Mouse (Mus musculus): Measurements from ENCODE around the gene C4b. TPM values are rescaled to one million over a fixed set of nuclear protein-coding genes. Genes with fewer than 3 reads are reported as not detected.
"Not testable (repeated sequence)": the region's sequence is repeated elsewhere in the genome, so short reads cannot be mapped to it uniquely, and the experiment has no call there.

Gene C4b
- polyA plus RNA-seq, 1 experiment from 2014 or later: 0.25 TPM

DNA sequence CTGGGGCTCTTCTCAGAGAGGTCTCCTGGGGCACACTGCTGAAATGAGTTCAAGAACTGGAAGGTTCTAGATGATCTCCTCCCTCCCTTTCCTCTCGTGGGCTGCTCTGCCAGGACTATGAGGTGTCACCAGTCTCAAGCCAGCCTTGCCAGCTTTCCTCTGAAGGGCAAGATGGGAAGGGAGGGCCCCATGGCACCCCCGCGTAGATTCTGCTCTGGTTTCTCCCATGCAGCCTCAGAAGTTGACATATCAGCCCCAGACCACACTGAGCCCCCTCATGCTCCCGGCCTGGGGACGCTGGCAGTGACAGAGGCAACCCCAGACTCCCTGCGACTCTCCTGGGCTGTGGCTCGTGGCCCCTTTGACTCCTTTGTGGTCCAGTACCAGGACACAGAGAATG, 28.2 kb downstream of the C4b start:
- not testable (repeated sequence) for H3K9ac ChIP-seq (ENCODE audit: low read length); H3K4me1 ChIP-seq (ENCODE audit: control insufficient read depth, insufficient read depth, low read length); ATAC-seq (replicated peaks; ENCODE audit: extremely low read depth, insufficient read depth, low FRiP score); H3K4me3 ChIP-seq (ENCODE audit: low read length); H3K27ac ChIP-seq (ENCODE audit: low read length); H3K9me3 ChIP-seq (replicated peaks; ENCODE audit: control insufficient read depth, low read length); H3K36me3 ChIP-seq (ENCODE audit: control insufficient read depth, insufficient read depth); H3K4me2 ChIP-seq (ENCODE audit: low read depth, low read length); H3K27me3 ChIP-seq (ENCODE audit: control insufficient read depth, insufficient read depth, low read length)
- WGBS: 77% methylated on average over 6 of the region's 7 CpGs

DNA sequence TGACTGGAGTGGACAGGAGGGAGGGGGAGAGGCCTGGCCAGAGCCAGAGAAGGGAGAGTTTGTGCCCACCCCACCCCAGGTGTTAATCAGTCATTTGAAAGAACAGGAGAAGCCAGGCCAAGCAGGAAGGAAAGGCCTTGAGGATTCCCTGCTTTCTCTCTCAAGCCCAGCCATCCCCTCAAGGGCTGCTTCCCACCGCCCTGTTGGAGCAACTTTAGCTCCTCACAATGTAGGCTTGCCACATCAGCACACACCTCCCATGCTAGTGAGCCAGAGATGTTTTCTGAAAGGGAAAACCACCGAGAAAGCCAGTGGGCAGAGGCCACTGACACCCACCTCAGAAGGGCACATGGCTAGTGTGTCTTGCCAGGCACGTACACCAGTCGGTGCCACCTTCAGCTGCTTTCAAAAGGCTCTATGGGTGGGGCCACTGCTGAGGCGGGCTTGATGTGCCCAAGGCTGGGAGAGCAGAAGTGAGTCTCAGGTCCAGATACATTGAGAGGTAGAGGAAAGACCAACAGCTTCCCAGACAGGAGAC, 28.7 kb downstream of the C4b start:
- WGBS: 71% methylated on average over 5 of the region's 5 CpGs
- not testable (repeated sequence) for H3K4me2 ChIP-seq (ENCODE audit: low read depth, low read length); H3K27ac ChIP-seq (ENCODE audit: low read length); H3K36me3 ChIP-seq (ENCODE audit: control insufficient read depth, insufficient read depth); H3K9ac ChIP-seq (ENCODE audit: low read length); H3K4me3 ChIP-seq (ENCODE audit: low read length); H3K4me1 ChIP-seq (ENCODE audit: control insufficient read depth, insufficient read depth, low read length); H3K27me3 ChIP-seq (ENCODE audit: control insufficient read depth, insufficient read depth, low read length); H3K9me3 ChIP-seq (replicated peaks; ENCODE audit: control insufficient read depth, low read length); ATAC-seq (replicated peaks; ENCODE audit: extremely low read depth, insufficient read depth, low FRiP score)

DNA sequence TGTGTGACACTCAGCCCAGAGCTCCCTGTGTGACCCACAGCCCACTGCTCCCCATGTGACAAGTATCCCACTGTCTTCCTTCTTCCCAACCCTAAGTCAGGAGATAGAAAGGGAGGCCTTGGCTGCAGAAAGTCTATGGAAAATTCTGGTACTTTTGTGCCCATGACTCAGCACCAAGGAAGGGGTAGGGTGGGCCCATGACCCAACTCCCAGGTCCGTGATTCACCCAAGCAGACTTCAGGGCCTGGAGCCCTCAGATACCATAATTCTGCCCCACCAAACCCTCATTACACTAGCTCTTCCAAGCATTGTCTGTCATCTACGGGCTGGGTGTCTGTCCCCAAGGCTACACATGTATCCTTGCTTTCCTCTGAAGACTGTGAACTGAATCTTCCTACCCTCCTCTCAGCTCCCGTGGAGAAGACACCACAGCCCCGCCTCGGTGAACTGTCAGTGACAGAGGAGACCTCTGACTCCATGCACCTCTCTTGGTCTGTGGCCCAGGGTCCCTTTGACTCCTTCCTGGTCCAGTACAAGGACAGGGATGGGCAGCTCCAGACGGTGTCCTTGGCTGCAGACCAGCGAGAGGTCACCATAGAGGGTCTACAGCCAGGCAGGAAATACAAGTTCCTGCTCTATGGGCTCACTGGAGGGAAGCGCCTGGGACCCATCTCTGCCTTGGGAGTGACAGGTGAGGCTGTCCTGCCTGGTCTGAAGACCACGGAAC, 29.3 kb downstream of the C4b start:
- H3K4me3 ChIP-seq (ENCODE audit: low read length); H3K9me3 ChIP-seq (replicated peaks; ENCODE audit: control insufficient read depth, low read length); H3K4me1 ChIP-seq (ENCODE audit: control insufficient read depth, insufficient read depth, low read length); H3K4me2 ChIP-seq (ENCODE audit: low read depth, low read length); H3K27me3 ChIP-seq (ENCODE audit: control insufficient read depth, insufficient read depth, low read length); H3K27ac ChIP-seq (ENCODE audit: low read length); ATAC-seq (replicated peaks; ENCODE audit: extremely low read depth, insufficient read depth, low FRiP score); H3K36me3 ChIP-seq (ENCODE audit: control insufficient read depth, insufficient read depth); H3K9ac ChIP-seq (ENCODE audit: low read length): not testable (repeated sequence)
- 61% methylated on average over 9 of the region's 9 CpGs for WGBS

- H3K36me3 ChIP-seq (ENCODE audit: control insufficient read depth, insufficient read depth): no peaks in the 10 kb centered on the region
- H3K4me1 ChIP-seq (ENCODE audit: control insufficient read depth, insufficient read depth, low read length): no peaks in the 10 kb centered on the region
- WGBS: 38% methylated on average over 6 of the region's 6 CpGs
- no peaks in the 10 kb centered on the region for H3K9me3 ChIP-seq (replicated peaks; ENCODE audit: control insufficient read depth, low read length)
- no peaks in the 10 kb centered on the region for H3K27me3 ChIP-seq (ENCODE audit: control insufficient read depth, insufficient read depth, low read length)
- no peak overlapping the region for H3K4me2 ChIP-seq (ENCODE audit: low read depth, low read length)
- H3K27ac ChIP-seq (ENCODE audit: low read length): no peak overlapping the region
- H3K4me3 ChIP-seq (ENCODE audit: low read length): no peak overlapping the region
- H3K9ac ChIP-seq (ENCODE audit: low read length): no peak overlapping the region
- ATAC-seq (replicated peaks; ENCODE audit: extremely low read depth, insufficient read depth, low FRiP score): no peak
Observed at GRCm38 (mm10) chr17:34712951-34713350, 30.7 kb downstream of the C4b start.

DNA sequence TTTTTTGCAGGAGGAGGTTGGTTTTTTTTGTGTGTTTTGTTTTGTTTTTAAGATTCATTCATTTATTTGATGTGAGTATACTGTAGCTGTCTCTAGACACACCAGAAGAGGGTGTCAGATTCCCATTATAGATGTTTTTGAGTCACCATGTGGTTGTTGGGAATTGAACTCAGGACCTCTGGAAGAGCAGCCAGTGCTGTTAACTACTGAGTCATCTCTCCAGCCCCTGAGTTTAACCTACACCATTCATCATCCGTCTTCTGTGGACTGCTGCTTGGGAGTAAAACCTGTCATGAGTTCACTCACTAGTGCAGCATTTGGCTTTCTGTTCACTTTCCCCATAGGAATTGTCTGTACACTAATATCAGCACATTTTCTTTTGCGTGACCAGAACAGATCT, 37.2 kb downstream of the C4b start:
- not testable (repeated sequence) for H3K36me3 ChIP-seq (ENCODE audit: control insufficient read depth, insufficient read depth); H3K4me2 ChIP-seq (ENCODE audit: low read depth, low read length); H3K9me3 ChIP-seq (replicated peaks; ENCODE audit: control insufficient read depth, low read length); H3K4me3 ChIP-seq (ENCODE audit: low read length); H3K27me3 ChIP-seq (ENCODE audit: control insufficient read depth, insufficient read depth, low read length); ATAC-seq (replicated peaks; ENCODE audit: extremely low read depth, insufficient read depth, low FRiP score); H3K27ac ChIP-seq (ENCODE audit: low read length); H3K9ac ChIP-seq (ENCODE audit: low read length); H3K4me1 ChIP-seq (ENCODE audit: control insufficient read depth, insufficient read depth, low read length)
- WGBS: 64% methylated on average over 2 of the region's 2 CpGs

DNA sequence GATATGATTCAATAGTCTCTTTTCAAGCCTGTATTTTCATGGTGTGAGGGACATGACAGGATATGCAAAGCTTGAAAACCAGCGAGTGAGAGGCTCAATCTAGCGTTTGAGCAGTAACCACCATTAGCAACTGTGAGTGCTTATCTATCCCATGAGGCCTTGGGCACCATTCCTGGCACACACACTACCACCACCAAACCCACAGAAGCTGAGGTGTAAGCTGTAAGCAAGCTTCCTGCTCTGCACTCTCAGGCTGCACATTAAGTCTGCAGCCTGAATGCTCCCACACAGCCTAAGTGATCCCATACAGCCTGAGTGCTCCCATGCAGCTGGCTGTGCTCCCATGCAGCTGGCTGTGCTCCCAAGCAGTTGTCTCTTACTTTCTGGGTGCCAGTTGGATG, 43.0 kb downstream of the C4b start:
- WGBS: 35% methylated on average over 2 of the region's 2 CpGs
- Histone ChIP-seq H3K4me3 (ENCODE audit: low read length) (no peak overlapping the region), H3K9ac (ENCODE audit: low read length) (no peak overlapping the region), H3K27me3 (ENCODE audit: control insufficient read depth, insufficient read depth, low read length) (0 out of 2 replicates have a peak, but pooled peaks cover 2% of the 10 kb centered on the region), H3K4me1 (ENCODE audit: control insufficient read depth, insufficient read depth, low read length) (no peaks in the 10 kb centered on the region), H3K9me3 (replicated peaks; ENCODE audit: control insufficient read depth, low read length) (no peaks in the 10 kb centered on the region), H3K36me3 (ENCODE audit: control insufficient read depth, insufficient read depth) (no peaks in the 10 kb centered on the region), H3K27ac (ENCODE audit: low read length) (no peak overlapping the region), H3K4me2 (ENCODE audit: low read depth, low read length) (no peak overlapping the region)
- ATAC-seq (replicated peaks; ENCODE audit: extremely low read depth, insufficient read depth, low FRiP score): no peak

GRCm38 (mm10) chr17:34699575-34700408, 43.9 kb downstream of the C4b start:
- no peak for ATAC-seq (replicated peaks; ENCODE audit: extremely low read depth, insufficient read depth, low FRiP score)
- Histone ChIP-seq H3K27me3 (ENCODE audit: control insufficient read depth, insufficient read depth, low read length) (0 out of 2 replicates have a peak, but pooled peaks cover 2% of the 10 kb centered on the region), H3K9ac (ENCODE audit: low read length) (no peak overlapping the region), H3K36me3 (ENCODE audit: control insufficient read depth, insufficient read depth) (no peaks in the 10 kb centered on the region), H3K4me1 (ENCODE audit: control insufficient read depth, insufficient read depth, low read length) (no peaks in the 10 kb centered on the region), H3K4me2 (ENCODE audit: low read depth, low read length) (no peak overlapping the region), H3K9me3 (replicated peaks; ENCODE audit: control insufficient read depth, low read length) (no peaks in the 10 kb centered on the region), H3K27ac (ENCODE audit: low read length) (no peak overlapping the region), H3K4me3 (ENCODE audit: low read length) (no peak overlapping the region)
- WGBS: 47% methylated on average over 14 of the region's 14 CpGs

DNA sequence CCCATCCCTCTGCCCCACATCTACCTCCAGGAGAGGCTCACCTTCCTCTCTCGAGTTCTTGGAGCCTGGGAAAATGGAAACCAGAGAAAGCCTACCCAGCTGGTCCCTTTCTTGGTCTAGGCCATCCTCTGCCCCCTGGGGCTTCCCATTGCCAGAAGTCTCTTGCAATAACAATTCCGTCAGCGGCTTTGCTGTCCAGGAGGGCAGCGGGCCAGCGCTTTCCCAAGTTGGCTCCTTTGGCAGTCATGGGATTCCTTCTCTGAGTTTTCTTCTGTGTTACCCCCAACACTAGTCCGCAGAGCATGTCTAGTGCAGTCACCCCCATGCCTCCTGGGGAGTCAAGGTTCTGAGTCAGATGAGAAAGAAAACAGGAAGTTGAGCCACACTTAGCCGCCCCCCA, 50.8 kb downstream of the C4b start:
- ATAC-seq (replicated peaks; ENCODE audit: extremely low read depth, insufficient read depth, low FRiP score): no peak
- H3K9me3 ChIP-seq (replicated peaks; ENCODE audit: control insufficient read depth, low read length): 0 out of 2 replicates have a peak, but pooled peaks cover 4% of the 10 kb centered on the region
- no peak overlapping the region for H3K9ac ChIP-seq (ENCODE audit: low read length)
- no peaks in the 10 kb centered on the region for H3K27me3 ChIP-seq (ENCODE audit: control insufficient read depth, insufficient read depth, low read length)
- 0 out of 2 replicates have a peak, but pooled peaks cover 4% of the 10 kb centered on the region for H3K4me1 ChIP-seq (ENCODE audit: control insufficient read depth, insufficient read depth, low read length)
- WGBS: 50% methylated on average over 7 of the region's 7 CpGs
- peak overlapping the region; percentile 35; the same call in 1 of the 2 replicates for H3K27ac ChIP-seq (ENCODE audit: low read length)
- no peak overlapping the region for H3K4me3 ChIP-seq (ENCODE audit: low read length)
- H3K4me2 ChIP-seq (ENCODE audit: low read depth, low read length): no peak overlapping the region
- no peaks in the 10 kb centered on the region for H3K36me3 ChIP-seq (ENCODE audit: control insufficient read depth, insufficient read depth)

GRCm38 (mm10) chr17:34690458-34690857, 53.2 kb downstream of the C4b start:
- WGBS: 38% methylated on average over 4 of the region's 4 CpGs
- Histone ChIP-seq H3K9me3 (replicated peaks; ENCODE audit: control insufficient read depth, low read length) (0 out of 2 replicates have a peak, but pooled peaks cover 4% of the 10 kb centered on the region), H3K27ac (ENCODE audit: low read length) (no peak overlapping the region), H3K27me3 (ENCODE audit: control insufficient read depth, insufficient read depth, low read length) (no peaks in the 10 kb centered on the region), H3K4me3 (ENCODE audit: low read length) (no peak overlapping the region), H3K36me3 (ENCODE audit: control insufficient read depth, insufficient read depth) (no peaks in the 10 kb centered on the region), H3K9ac (ENCODE audit: low read length) (no peak overlapping the region), H3K4me1 (ENCODE audit: control insufficient read depth, insufficient read depth, low read length) (peaks cover 5% of the 10 kb centered on the region), H3K4me2 (ENCODE audit: low read depth, low read length) (no peak overlapping the region)
- ATAC-seq (replicated peaks; ENCODE audit: extremely low read depth, insufficient read depth, low FRiP score): no peak

All from heart, embryonic 16.5 days (tissue).